ENCODE assay signal across 19 mouse cellular contexts in genomic region chr12:101789767-101790166, GRCm38 (mm10).
"Had no signal": no experiment of that assay in that cellular context is flagged by ENCODE, and none has a peak within 500 bp of the region (broad histone marks: within the 10 kb centered on the region; RNA-seq: fewer than 3 reads in every experiment).

No protein-coding gene starts in this region.

- DNase-seq: lung, adult 18-20 months; lung, embryonic 14.5 days; lung, postnatal 4 days; midbrain, embryonic 14.5 days; retina, postnatal 1 day; right cerebral cortex, adult 18-20 months; right cerebral cortex, postnatal 25 days; right cerebral cortex, postnatal 4 days; spleen, adult 18-20 months; thymus, adult 18-20 months; thymus, postnatal 14 days; thymus, postnatal 36 days had no signal

- H3K4me1 ChIP-seq: megakaryocyte, embryonic 14.5 days; midbrain, embryonic 10.5 days; midbrain, embryonic 12.5 days; neural tube, embryonic 13.5 days; neural tube, embryonic 15.5 days had no signal

- ATAC-seq: midbrain, embryonic 16.5 days had no signal

- H3K9me3 ChIP-seq: midbrain, embryonic 10.5 days; midbrain, embryonic 12.5 days; neural tube, embryonic 13.5 days; neural tube, embryonic 15.5 days had no signal

- H3K27ac ChIP-seq: midbrain, embryonic 10.5 days; midbrain, embryonic 12.5 days; neural tube, embryonic 13.5 days; neural tube, embryonic 15.5 days had no signal

- H3K27me3 ChIP-seq: midbrain, embryonic 12.5 days; neural tube, embryonic 13.5 days; neural tube, embryonic 15.5 days had no signal

- H3K4me3 ChIP-seq: megakaryocyte, embryonic 14.5 days; midbrain, embryonic 10.5 days; midbrain, embryonic 12.5 days; myocyte; neural tube, embryonic 13.5 days; neural tube, embryonic 15.5 days had no signal

- H3K36me3 ChIP-seq: midbrain, embryonic 10.5 days; midbrain, embryonic 12.5 days; neural tube, embryonic 13.5 days; neural tube, embryonic 15.5 days had no signal

- H3K9ac ChIP-seq: lung, embryonic 14.5 days; midbrain, embryonic 12.5 days; neural tube, embryonic 13.5 days; neural tube, embryonic 15.5 days had no signal

- H3K4me2 ChIP-seq: lung, embryonic 14.5 days; midbrain, embryonic 12.5 days; neural tube, embryonic 13.5 days; neural tube, embryonic 15.5 days had no signal
